Mouse (Mus musculus): ENCODE results near the gene Vmn2r87. TPM values are rescaled to one million over a fixed set of nuclear protein-coding genes. Genes with fewer than 3 reads are reported as not detected.
A peak's percentile ranks its signal among the peaks of the same experiment; 100 is the strongest.
"Not testable (repeated sequence)": the region's sequence is repeated elsewhere in the genome, so short reads cannot be mapped to it uniquely, and the experiment has no call there.

Gene Vmn2r87
- total RNA-seq (2021): under 1 TPM; 0.38 to 0.41 TPM
- long read RNA-seq, experiment 1: 0 reads
- long read RNA-seq, experiment 2: 0 reads

- DNase-seq (ENCODE audit: low spot score in 2 of 2): no peak
Measured at GRCm38 (mm10) chr10:130497296-130497695, at the start of gene Vmn2r87. Gene Vmn2r87 (minus strand): TSS chr10:130497396.

- not testable (repeated sequence) for DNase-seq (ENCODE audit: low spot score in 2 of 2)
Measured at GRCm38 (mm10) chr10:130544331-130544730, 47.1 kb upstream of the Vmn2r87 start.

GRCm38 (mm10) chr10:130541931-130542691, 44.9 kb upstream of the Vmn2r87 start:
- peak; percentile 79 to 87 for DNase-seq (ENCODE audit: low spot score in 2 of 2)

GRCm38 (mm10) chr10:130536101-130536500, 38.9 kb upstream of the Vmn2r87 start:
- peak in 1 of 2 experiments; percentile 22 for DNase-seq (ENCODE audit: low spot score in 2 of 2)

- DNase-seq (ENCODE audit: low spot score in 2 of 2): no peak
Measured at GRCm38 (mm10) chr10:130527926-130528325, 30.7 kb upstream of the Vmn2r87 start.

GRCm38 (mm10) chr10:130470311-130470760, 26.9 kb downstream of the Vmn2r87 start:
- DNase-seq (ENCODE audit: low spot score in 2 of 2): peak; percentile 9 to 14

- not testable (repeated sequence) for DNase-seq (ENCODE audit: low spot score in 2 of 2)
Measured at GRCm38 (mm10) chr10:130455950-130456349, 41.2 kb downstream of the Vmn2r87 start, which contains the start of gene Vmn2r86. Gene Vmn2r86 (minus strand): TSS chr10:130456050.

GRCm38 (mm10) chr10:130444776-130445175, 52.4 kb downstream of the Vmn2r87 start:
- DNase-seq (ENCODE audit: low spot score in 2 of 2): no peak

GRCm38 (mm10) chr10:130434185-130434898, 62.9 kb downstream of the Vmn2r87 start:
- not testable (repeated sequence) for DNase-seq (ENCODE audit: low spot score in 2 of 2)

GRCm38 (mm10) chr10:130429603-130430002, 67.6 kb downstream of the Vmn2r87 start, which contains the start of gene Vmn2r85:
Gene Vmn2r85 (minus strand): TSS chr10:130429703.
- not testable (repeated sequence) for DNase-seq (ENCODE audit: low spot score in 2 of 2)

GRCm38 (mm10) chr10:130422368-130422767, 74.8 kb downstream of the Vmn2r87 start:
- not testable (repeated sequence) for DNase-seq (ENCODE audit: low spot score in 2 of 2)

Other genes with a start within 250 kb of the Vmn2r87 start
- gene Neurod4, start 217.2 kb downstream of the Vmn2r87 start, total RNA-seq (2021): under 1 TPM; 0.19 to 0.30 TPM
- 1 to 10 TPM; 1.3 to 1.6 TPM for gene Tespa1, start 174.5 kb downstream of the Vmn2r87 start, total RNA-seq (2021)
- gene Vmn2r84, start 103.1 kb downstream of the Vmn2r87 start, total RNA-seq (2021): under 1 TPM; 0.09 to 0.10 TPM
- gene Vmn2r85, start 67.7 kb downstream of the Vmn2r87 start, total RNA-seq (2021): under 1 TPM; 0.32 to 0.41 TPM
- under 1 TPM; 0.16 to 0.21 TPM for gene Vmn2r86, start 41.3 kb downstream of the Vmn2r87 start, total RNA-seq (2021)